Mouse (Mus musculus): ENCODE measurements around the gene Mansc1. TPM values are rescaled to one million over a fixed set of nuclear protein-coding genes. Genes with fewer than 3 reads are reported as not detected.
A peak's percentile ranks its signal among the peaks of the same experiment; 100 is the strongest.

The Mansc1 gene
- total and polyA plus RNA-seq, 2 experiments from 2014 or later, result 2.2 to 3.8 TPM

DNA sequence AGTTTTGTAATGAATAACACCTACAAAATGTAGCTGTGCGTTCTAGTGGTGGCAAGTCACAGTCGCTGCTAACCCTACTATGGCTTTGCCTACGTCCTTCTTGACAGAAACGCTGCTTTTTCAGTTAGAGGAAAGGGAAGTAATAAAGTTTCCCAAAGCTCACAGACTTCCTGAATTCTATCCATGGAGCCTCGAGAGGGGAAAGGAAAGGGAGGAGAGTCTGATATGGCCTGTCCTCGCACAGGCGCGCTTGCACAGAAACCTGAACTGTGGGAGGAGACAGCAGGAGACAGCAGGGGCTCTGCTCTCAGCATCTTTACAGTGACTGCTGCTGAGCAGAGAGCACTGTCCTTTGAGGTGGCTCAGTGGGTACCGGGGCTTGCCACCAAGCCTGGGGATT is 1.8 kb downstream of the Mansc1 start:
- Histone ChIP-seq H3K9me3 (ENCODE audit: low read length) (no peaks in the 10 kb centered on the region), H3K4me3 (ENCODE audit: low read length) (no peak overlapping the region), H3K4me1 (ENCODE audit: insufficient read depth, low read length) (peaks cover 4% of the 10 kb centered on the region; the same call in 1 of the 2 replicates), H3K27me3 (ENCODE audit: insufficient read depth, low read length) (no peaks in the 10 kb centered on the region; the same call in 1 of the 2 replicates), H3K27ac (no peak overlapping the region), H3K36me3 (ENCODE audit: insufficient read depth, low read length) (no peaks in the 10 kb centered on the region), H3K4me2 (ENCODE audit: low read depth, low read length) (no peak overlapping the region), H3K9ac (replicated peaks; ENCODE audit: low read length) (no peak overlapping the region)
- no peak for TF ChIP-seq CTCF (IDR thresholded peaks at IDR 0.05; ENCODE audit: low read depth)
- no peak for DNase-seq (ENCODE audit: low spot score)
- WGBS, result 77% methylated on average over 9 of the region's 9 CpGs
- no peak for ATAC-seq

DNA sequence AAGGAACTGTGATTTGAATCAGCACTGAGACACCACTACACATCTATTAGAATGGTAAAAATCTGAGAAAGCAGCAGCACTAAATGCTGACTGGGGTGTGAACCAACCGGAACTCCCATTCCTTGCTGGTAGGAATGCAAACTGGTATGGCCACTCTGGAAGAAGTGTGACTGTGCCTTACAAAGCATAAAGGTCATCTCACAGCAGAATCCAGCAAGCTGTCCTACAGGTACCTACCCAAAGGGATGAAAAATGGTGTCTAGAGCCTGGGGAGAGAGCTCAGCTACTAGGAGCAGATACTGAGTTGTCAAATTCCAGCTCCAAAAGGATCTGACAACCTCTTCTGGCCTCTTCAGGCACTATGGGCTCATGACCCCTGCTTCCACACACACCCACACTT is 5.7 kb downstream of the Mansc1 start:
- 97% methylated on average over 1 of the region's 1 CpGs for WGBS
- H3K4me3 ChIP-seq (ENCODE audit: low read length), result no peak overlapping the region
- no peak overlapping the region for H3K9ac ChIP-seq (replicated peaks; ENCODE audit: low read length)
- H3K27ac ChIP-seq, result no peak overlapping the region
- ATAC-seq (no peak), DNase-seq (ENCODE audit: low spot score) (no peak)
- no peaks in the 10 kb centered on the region for H3K36me3 ChIP-seq (ENCODE audit: insufficient read depth, low read length)
- no peak overlapping the region for H3K4me2 ChIP-seq (ENCODE audit: low read depth, low read length)
- H3K27me3 ChIP-seq (ENCODE audit: insufficient read depth, low read length), result no peaks in the 10 kb centered on the region
- no peaks in the 10 kb centered on the region for H3K9me3 ChIP-seq (ENCODE audit: low read length)
- no peak for TF ChIP-seq CTCF (IDR thresholded peaks at IDR 0.05; ENCODE audit: low read depth)
- no peaks in the 10 kb centered on the region for H3K4me1 ChIP-seq (ENCODE audit: insufficient read depth, low read length)

DNA sequence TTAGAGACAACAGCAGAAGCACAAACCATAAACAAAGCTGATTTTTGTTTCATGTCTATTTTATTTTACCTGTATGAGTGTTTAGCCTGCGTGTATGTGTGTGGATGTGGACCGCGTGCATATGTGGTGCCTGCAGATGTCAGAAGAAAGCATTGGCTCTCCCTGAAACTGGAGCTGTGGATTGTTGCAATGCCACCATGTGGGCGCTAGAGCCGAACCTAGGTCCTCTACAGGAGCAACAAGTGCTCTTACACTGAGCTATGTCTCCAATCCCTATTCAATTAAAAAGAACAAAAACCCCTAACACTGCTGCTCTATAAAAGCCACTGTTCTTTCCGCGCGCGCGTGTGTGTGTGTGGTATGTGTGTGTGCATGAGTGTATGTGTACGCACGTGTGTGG is 6.9 kb downstream of the Mansc1 start:
- Histone ChIP-seq H3K27me3 (ENCODE audit: insufficient read depth, low read length) (no peaks in the 10 kb centered on the region), H3K9me3 (ENCODE audit: low read length) (no peaks in the 10 kb centered on the region), H3K9ac (replicated peaks; ENCODE audit: low read length) (no peak overlapping the region), H3K27ac (no peak overlapping the region), H3K4me3 (ENCODE audit: low read length) (no peak overlapping the region), H3K36me3 (ENCODE audit: insufficient read depth, low read length) (no peaks in the 10 kb centered on the region), H3K4me2 (ENCODE audit: low read depth, low read length) (no peak overlapping the region), H3K4me1 (ENCODE audit: insufficient read depth, low read length) (no peaks in the 10 kb centered on the region)
- ATAC-seq (no peak), DNase-seq (ENCODE audit: low spot score) (no peak)
- WGBS, result 59% methylated on average over 12 of the region's 12 CpGs
- no peak for TF ChIP-seq CTCF (IDR thresholded peaks at IDR 0.05; ENCODE audit: low read depth)

DNA sequence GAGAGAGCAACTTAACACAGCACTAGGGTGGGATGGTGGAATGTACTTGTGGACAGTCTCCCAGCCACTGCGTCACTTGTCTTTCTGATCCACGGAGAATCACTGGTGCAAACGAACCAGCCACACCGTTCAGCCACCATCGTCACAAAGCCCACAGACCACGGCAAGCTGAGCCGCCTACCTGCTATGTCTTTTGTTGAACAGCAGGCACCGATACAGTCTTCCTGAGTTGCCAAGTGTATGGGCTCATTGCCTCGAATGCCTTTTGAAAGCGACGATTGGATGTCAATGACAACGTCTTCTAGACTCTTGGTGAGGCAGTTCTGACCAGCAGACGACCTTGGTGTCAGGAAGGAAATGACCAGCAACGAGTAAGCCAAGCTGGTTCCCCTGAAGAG is 10.7 kb downstream of the Mansc1 start:
- Histone ChIP-seq H3K4me3 (ENCODE audit: low read length) (no peak overlapping the region), H3K27me3 (ENCODE audit: insufficient read depth, low read length) (no peaks in the 10 kb centered on the region), H3K4me1 (ENCODE audit: insufficient read depth, low read length) (no peaks in the 10 kb centered on the region), H3K27ac (no peak overlapping the region), H3K9me3 (ENCODE audit: low read length) (no peaks in the 10 kb centered on the region), H3K9ac (replicated peaks; ENCODE audit: low read length) (no peak overlapping the region), H3K4me2 (ENCODE audit: low read depth, low read length) (no peak overlapping the region), H3K36me3 (ENCODE audit: insufficient read depth, low read length) (no peaks in the 10 kb centered on the region)
- TF ChIP-seq CTCF (IDR thresholded peaks at IDR 0.05; ENCODE audit: low read depth), result no peak
- WGBS, result 78% methylated on average over 14 of the region's 14 CpGs
- ATAC-seq (no peak), DNase-seq (ENCODE audit: low spot score) (no peak)

GRCm38 (mm10) chr6:134620846-134621551 is 11.3 kb downstream of the Mansc1 start:
- no peak overlapping the region for H3K27ac ChIP-seq
- H3K4me3 ChIP-seq (ENCODE audit: low read length), result no peak overlapping the region
- no peaks in the 10 kb centered on the region for H3K36me3 ChIP-seq (ENCODE audit: insufficient read depth, low read length)
- H3K9me3 ChIP-seq (ENCODE audit: low read length), result no peaks in the 10 kb centered on the region
- no peak overlapping the region for H3K4me2 ChIP-seq (ENCODE audit: low read depth, low read length)
- DNase-seq (ENCODE audit: low spot score), result peak; percentile 24
- no peak overlapping the region for H3K9ac ChIP-seq (replicated peaks; ENCODE audit: low read length)
- H3K27me3 ChIP-seq (ENCODE audit: insufficient read depth, low read length), result no peaks in the 10 kb centered on the region
- no peak for ATAC-seq
- peak; percentile 64 for TF ChIP-seq CTCF (IDR thresholded peaks at IDR 0.05; ENCODE audit: low read depth)
- WGBS, result 69% methylated on average over 6 of the region's 6 CpGs
- no peaks in the 10 kb centered on the region for H3K4me1 ChIP-seq (ENCODE audit: insufficient read depth, low read length)

DNA sequence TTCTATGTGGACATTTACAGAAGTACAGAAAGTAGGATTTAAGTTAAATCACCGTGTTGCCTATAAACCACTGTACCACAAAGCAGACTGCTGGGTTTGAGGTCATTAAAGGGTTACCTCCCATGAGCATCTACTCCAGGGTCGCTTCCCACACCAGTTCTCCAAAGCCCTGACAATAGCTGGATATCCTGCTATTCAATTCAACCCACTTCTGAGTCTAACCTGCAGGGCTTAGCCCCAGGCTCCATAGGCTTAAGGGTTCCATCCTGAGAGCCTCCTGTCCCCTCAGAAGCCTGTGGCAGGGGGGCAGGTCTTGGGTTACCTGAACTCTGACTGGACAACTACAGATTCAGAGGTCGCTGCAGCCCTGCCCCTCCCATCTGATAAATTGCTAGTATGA is 12.2 kb downstream of the Mansc1 start:
- no peak for TF ChIP-seq CTCF (IDR thresholded peaks at IDR 0.05; ENCODE audit: low read depth)
- DNase-seq (ENCODE audit: low spot score) (no peak), ATAC-seq (no peak)
- Histone ChIP-seq H3K36me3 (ENCODE audit: insufficient read depth, low read length) (no peaks in the 10 kb centered on the region), H3K9me3 (ENCODE audit: low read length) (no peaks in the 10 kb centered on the region), H3K4me1 (ENCODE audit: insufficient read depth, low read length) (no peaks in the 10 kb centered on the region), H3K27ac (no peak overlapping the region), H3K4me2 (ENCODE audit: low read depth, low read length) (no peak overlapping the region), H3K27me3 (ENCODE audit: insufficient read depth, low read length) (no peaks in the 10 kb centered on the region), H3K4me3 (ENCODE audit: low read length) (no peak overlapping the region), H3K9ac (replicated peaks; ENCODE audit: low read length) (no peak overlapping the region)
- WGBS, result 71% methylated on average over 3 of the region's 3 CpGs

- Histone ChIP-seq H3K4me1 (ENCODE audit: insufficient read depth, low read length) (no peaks in the 10 kb centered on the region), H3K4me2 (ENCODE audit: low read depth, low read length) (no peak overlapping the region), H3K36me3 (ENCODE audit: insufficient read depth, low read length) (no peaks in the 10 kb centered on the region), H3K9ac (replicated peaks; ENCODE audit: low read length) (no peak overlapping the region), H3K9me3 (ENCODE audit: low read length) (no peaks in the 10 kb centered on the region), H3K27me3 (ENCODE audit: insufficient read depth, low read length) (no peaks in the 10 kb centered on the region), H3K4me3 (ENCODE audit: low read length) (no peak overlapping the region), H3K27ac (no peak overlapping the region)
- no peak for DNase-seq (ENCODE audit: low spot score)
- WGBS, result 54% methylated on average over 3 of the region's 3 CpGs
- ATAC-seq, result no peak
- 0 out of 2 replicates have a peak, but pooled peaks have one; percentile 1 for TF ChIP-seq CTCF (IDR thresholded peaks at IDR 0.05; ENCODE audit: low read depth)
These were observed 14.7 kb downstream of the Mansc1 start for GRCm38 (mm10) chr6:134617589-134617988.

Data from hindbrain, postnatal 0 days (tissue).